Mouse (Mus musculus): ENCODE measurements at regions not wholly inside any gene's neighbourhood (a gene's known extent, or its start where the extent isn't known, plus 50 kb on each side); places are given as distances from the start of the nearest gene placed in this dataset.

DNA sequence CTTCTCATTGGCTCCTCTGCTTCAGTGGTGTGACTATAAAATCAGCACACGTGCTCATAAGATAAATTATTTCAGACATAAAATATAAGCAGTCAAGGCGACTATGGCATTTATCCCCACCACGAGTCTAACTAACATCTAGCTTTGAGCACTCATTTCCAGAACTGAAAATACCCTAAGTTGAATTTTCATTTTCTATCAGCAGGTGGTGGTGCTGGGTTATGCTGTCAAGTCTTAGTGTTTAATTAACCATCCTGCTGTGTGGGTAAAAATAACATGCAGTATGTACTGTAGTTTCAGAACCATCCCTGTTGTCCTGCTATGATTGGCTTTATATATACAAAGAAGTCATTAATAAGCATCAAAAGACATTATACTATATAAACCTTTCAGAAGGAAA is 110.8 kb upstream of the Dcn start:
- TF ChIP-seq POLR2A (IDR thresholded peaks at IDR 0.05; ENCODE audit: insufficient read depth, low read length): no peak
- TF ChIP-seq CTCF (IDR thresholded peaks at IDR 0.05; ENCODE audit: low read depth, low read length): no peak
- no peak for TF ChIP-seq EP300 (IDR thresholded peaks at IDR 0.05; ENCODE audit: insufficient read depth, low read depth, low read length)
